Mouse (Mus musculus): Measurements from ENCODE around the gene Trim68. TPM values are rescaled to one million over a fixed set of nuclear protein-coding genes. Genes with fewer than 3 reads are reported as not detected.

The Trim68 gene
- 0.73 and 1.0 TPM in 2 replicates for polyA plus RNA-seq (2012; ENCODE audit: insufficient read depth, low replicate concordance)

DNA sequence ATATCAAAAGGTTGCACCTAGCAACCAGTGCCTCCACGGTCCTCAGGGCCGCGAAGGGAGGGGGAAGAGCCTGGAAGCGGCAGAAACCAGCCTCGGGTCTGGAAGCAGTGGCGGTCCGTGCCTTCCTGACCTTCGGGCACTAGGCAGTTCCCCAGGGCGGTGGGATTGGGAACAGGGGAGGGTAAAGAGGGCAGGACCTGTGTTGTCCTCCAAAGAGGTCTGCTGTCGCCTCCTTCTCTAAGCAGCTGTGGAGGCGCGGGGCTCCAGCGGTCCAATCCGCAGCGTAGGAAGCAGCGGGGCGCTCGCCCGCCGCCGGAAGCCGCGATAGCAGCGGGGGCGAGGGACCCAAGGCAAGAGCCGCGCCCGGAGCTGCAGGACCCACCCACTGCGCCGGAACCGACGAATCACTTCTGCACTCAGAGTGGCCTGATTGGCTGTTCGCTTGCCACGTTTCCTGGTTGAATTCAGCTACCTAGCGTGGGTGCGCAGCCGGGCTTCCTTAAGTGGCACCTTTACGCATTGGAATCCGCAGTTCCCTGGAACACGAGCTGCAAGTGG lies at the start of gene Trim68:
Trim68 (minus strand) TSS at position 384 of the 558 bp plus-strand sequence.
- TF ChIP-seq GATA1 (IDR thresholded peaks at IDR 0.05; ENCODE audit: borderline replicate concordance, low read length) (no peak), FLI1 (IDR thresholded peaks at IDR 0.05; ENCODE audit: low read length) (no peak)
- H3K36me3 ChIP-seq (replicated peaks; ENCODE audit: low read length): peaks cover 18% of the 10 kb centered on the region
- peak within 1 kb of the TSS; percentile 93 for H3K4me3 ChIP-seq (replicated peaks)
- H3K27me3 ChIP-seq (replicated peaks): no peaks in the 10 kb centered on the region
- H3K9me3 ChIP-seq: no peaks in the 10 kb centered on the region
- peaks cover 13% of the 10 kb centered on the region for H3K4me1 ChIP-seq

DNA sequence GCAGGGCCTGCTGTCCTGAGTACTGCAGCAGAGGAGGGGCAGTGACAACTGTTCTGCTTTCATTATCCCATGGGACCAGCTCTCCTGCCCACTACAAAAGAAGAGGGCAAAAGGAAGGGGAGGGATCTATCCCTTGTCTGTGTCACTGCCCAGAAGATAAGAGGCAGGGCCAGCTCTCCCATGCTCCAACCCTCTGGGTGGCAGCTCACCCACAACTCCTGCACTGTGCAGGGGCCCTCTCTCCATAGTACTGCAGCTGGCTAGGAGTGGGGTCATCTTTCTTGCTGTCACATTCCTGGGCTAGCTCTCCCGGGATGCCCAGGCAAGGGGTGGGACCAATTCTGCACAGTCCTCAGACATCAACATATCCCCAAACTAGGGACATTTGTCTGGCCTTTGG lies 46.7 kb upstream of the Trim68 start:
- Histone ChIP-seq H3K36me3 (replicated peaks; ENCODE audit: low read length) (no peaks in the 10 kb centered on the region), H3K4me3 (replicated peaks) (no peak overlapping the region), H3K4me1 (peaks cover 4% of the 10 kb centered on the region; the same call in 1 of the 2 replicates), H3K27me3 (replicated peaks) (no peaks in the 10 kb centered on the region), H3K9me3 (no peaks in the 10 kb centered on the region)
- TF ChIP-seq FLI1 (IDR thresholded peaks at IDR 0.05; ENCODE audit: low read length) (no peak), GATA1 (IDR thresholded peaks at IDR 0.05; ENCODE audit: borderline replicate concordance, low read length) (no peak)

DNA sequence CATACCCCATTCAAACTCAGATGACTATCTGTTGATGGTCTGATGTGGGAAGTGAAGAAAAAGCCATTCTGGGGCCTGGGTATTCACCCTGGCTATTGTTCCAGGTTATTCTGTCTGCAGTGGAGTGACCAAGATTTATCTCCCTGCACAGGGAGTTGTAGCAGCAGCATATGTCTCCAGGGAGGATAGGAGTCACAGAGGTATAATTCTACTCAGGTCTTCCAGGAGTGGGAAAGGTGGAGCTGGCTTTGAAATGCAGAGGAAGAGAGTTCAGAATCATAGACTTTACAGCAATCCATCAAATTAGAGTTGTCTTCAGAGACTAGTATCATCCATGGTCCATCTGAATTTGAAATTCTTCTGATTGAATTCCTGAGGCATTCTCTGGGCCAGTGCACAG lies 40.3 kb upstream of the Trim68 start, which contains the start of gene Olfr559:
Olfr559 (minus strand) TSS at position 101 of the 400 bp plus-strand sequence.
- Histone ChIP-seq H3K4me1 (no peaks in the 10 kb centered on the region), H3K36me3 (replicated peaks; ENCODE audit: low read length) (no peaks in the 10 kb centered on the region), H3K9me3 (no peaks in the 10 kb centered on the region), H3K27me3 (replicated peaks) (no peaks in the 10 kb centered on the region), H3K4me3 (replicated peaks) (no peak within 1 kb of the TSS)
- TF ChIP-seq FLI1 (IDR thresholded peaks at IDR 0.05; ENCODE audit: low read length): no peak
- TF ChIP-seq GATA1 (IDR thresholded peaks at IDR 0.05; ENCODE audit: borderline replicate concordance, low read length): no peak

DNA sequence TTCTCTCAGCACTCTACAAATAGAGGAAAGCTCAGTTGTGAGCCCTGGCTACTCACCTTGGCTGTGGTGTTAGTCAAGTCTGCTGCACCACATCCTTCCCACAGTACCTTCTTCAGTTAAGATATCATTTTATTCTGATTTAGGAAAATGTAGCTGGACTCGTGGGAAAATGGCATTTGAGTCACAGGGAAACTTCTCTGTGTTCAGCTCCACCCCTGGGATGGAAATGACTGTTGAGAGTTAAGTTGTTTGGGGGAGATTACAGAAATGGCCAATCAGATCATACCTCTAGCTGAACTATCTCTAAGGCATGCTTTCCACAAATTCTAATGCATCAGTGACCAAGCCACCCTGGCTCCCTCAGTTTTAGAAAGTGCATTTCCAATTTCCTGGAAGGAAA lies 31.8 kb upstream of the Trim68 start, which contains the start of gene Olfr33:
Olfr33 (minus strand) TSS at position 101 of the 400 bp plus-strand sequence.
- H3K9me3 ChIP-seq: no peaks in the 10 kb centered on the region
- H3K36me3 ChIP-seq (replicated peaks; ENCODE audit: low read length): no peaks in the 10 kb centered on the region
- H3K4me3 ChIP-seq (replicated peaks): no peak within 1 kb of the TSS
- H3K4me1 ChIP-seq: no peaks in the 10 kb centered on the region
- TF ChIP-seq GATA1 (IDR thresholded peaks at IDR 0.05; ENCODE audit: borderline replicate concordance, low read length): no peak
- TF ChIP-seq FLI1 (IDR thresholded peaks at IDR 0.05; ENCODE audit: low read length): no peak
- H3K27me3 ChIP-seq (replicated peaks): no peaks in the 10 kb centered on the region

DNA sequence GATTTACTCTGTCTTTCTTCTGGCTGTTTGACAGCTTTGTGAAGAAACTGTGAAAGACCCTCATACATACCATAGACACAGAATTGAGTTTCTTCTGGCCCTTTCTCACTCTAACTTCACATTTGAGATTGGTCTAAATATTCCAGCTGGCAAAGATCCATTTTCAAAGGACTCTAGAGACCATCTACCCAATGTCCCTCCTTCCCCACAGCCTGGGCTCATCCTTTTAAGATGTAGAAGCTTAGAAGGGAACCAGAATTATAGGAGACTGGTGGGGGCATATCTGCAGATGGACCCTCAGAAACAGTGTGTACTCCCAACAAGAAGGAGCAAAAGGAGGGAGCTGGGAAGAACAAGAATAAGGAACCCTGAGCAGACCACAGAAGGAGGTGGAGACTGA lies 14.8 kb upstream of the Trim68 start, which contains the start of gene Olfr558:
Olfr558 (plus strand) TSS at position 301 of the 400 bp plus-strand sequence.
- H3K4me1 ChIP-seq: no peaks in the 10 kb centered on the region
- H3K27me3 ChIP-seq (replicated peaks): peaks cover 7% of the 10 kb centered on the region
- no peaks in the 10 kb centered on the region for H3K36me3 ChIP-seq (replicated peaks; ENCODE audit: low read length)
- H3K4me3 ChIP-seq (replicated peaks): no peak within 1 kb of the TSS
- TF ChIP-seq GATA1 (IDR thresholded peaks at IDR 0.05; ENCODE audit: borderline replicate concordance, low read length) (no peak), FLI1 (IDR thresholded peaks at IDR 0.05; ENCODE audit: low read length) (no peak)
- peaks cover 2% of the 10 kb centered on the region; the same call in 1 of the 2 replicates for H3K9me3 ChIP-seq

DNA sequence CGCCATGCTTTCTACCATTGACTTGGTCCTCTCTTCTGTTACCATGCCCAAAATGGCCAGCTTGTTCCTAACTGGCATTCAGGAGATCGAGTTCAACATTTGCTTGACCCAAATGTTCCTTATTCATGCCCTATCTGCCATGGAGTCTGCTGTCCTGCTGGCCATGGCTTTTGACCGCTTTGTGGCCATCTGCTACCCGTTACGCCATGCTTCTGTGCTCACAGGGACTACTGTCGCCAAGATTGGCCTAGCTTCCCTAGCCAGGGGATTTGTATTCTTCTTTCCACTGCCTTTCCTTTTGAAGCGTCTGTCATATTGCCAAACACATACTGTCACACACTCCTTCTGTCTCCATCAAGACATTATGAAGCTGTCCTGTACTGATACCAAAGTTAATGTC lies 11.3 kb upstream of the Trim68 start:
- 0 out of 2 replicates have a peak, but pooled peaks cover 4% of the 10 kb centered on the region for H3K4me1 ChIP-seq
- H3K27me3 ChIP-seq (replicated peaks): peaks cover 11% of the 10 kb centered on the region
- peaks cover 2% of the 10 kb centered on the region; the same call in 1 of the 2 replicates for H3K9me3 ChIP-seq
- TF ChIP-seq GATA1 (IDR thresholded peaks at IDR 0.05; ENCODE audit: borderline replicate concordance, low read length) (no peak), FLI1 (IDR thresholded peaks at IDR 0.05; ENCODE audit: low read length) (no peak)
- H3K36me3 ChIP-seq (replicated peaks; ENCODE audit: low read length): no peaks in the 10 kb centered on the region
- no peak overlapping the region for H3K4me3 ChIP-seq (replicated peaks)

DNA sequence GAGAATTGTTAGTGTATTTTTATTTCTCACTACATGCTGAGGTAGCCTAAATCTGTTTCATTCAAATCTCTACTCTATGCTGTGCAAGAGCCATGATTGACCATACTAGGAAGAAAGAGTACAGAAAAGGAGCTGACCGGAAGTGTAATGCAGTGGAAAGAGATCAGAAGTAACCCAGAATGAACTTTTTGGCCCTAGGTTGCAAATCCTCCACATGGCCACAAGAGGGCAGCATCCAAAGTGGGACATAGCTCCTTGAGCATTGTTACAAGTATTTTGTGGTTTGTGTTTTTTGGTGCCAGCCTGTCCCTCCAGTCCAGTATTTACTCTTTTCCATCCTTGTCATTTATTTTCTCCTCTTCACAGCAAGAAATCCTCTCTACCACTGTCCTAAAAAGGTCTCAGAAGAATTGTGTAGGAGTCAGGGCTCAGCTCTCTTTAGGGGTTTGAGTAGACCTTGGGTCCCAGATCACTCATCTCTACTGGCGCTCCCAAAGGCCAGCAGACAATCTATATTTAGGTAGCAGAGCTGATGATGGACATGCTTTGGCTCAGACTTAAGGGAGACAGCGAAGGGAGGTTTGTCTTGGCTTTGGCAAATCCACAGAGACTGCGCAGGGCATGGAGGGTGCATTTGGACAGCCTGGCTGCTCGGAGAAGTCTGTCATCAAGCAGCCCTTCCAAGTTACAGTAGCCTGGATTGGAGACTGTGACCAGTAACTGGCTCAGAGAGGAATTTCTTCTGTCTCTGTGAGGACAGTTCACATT lies 8.4 kb upstream of the Trim68 start, which contains the start of gene Olfr557:
Olfr557 (plus strand) TSS at position 553 of the 768 bp plus-strand sequence.
- peaks cover 8% of the 10 kb centered on the region for H3K27me3 ChIP-seq (replicated peaks)
- H3K4me1 ChIP-seq: 0 out of 2 replicates have a peak, but pooled peaks cover 4% of the 10 kb centered on the region
- no peaks in the 10 kb centered on the region for H3K36me3 ChIP-seq (replicated peaks; ENCODE audit: low read length)
- H3K9me3 ChIP-seq: peaks cover 2% of the 10 kb centered on the region; the same call in 1 of the 2 replicates
- H3K4me3 ChIP-seq (replicated peaks): no peak within 1 kb of the TSS
- TF ChIP-seq GATA1 (IDR thresholded peaks at IDR 0.05; ENCODE audit: borderline replicate concordance, low read length): no peak
- no peak for TF ChIP-seq FLI1 (IDR thresholded peaks at IDR 0.05; ENCODE audit: low read length)

DNA sequence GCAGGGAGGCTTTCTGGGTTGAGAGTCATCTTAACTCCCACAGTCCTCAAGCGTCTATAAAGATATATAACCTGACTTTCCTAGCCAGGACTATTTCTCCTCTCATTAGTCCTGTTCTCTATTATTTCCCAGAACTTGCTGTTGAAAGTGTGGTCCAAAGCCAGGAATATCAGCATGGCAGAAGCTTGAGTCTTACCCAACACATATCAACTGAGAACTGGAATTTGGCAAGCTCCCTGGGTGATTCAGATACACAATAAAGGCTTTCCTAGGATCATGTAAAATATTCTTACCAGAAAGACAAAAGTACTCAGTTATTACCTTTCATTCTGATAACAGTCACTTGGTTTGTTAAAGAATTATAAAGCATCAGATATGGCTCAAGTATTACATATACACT lies 5.2 kb downstream of the Trim68 start:
- TF ChIP-seq FLI1 (IDR thresholded peaks at IDR 0.05; ENCODE audit: low read length) (no peak), GATA1 (IDR thresholded peaks at IDR 0.05; ENCODE audit: borderline replicate concordance, low read length) (no peak)
- Histone ChIP-seq H3K4me3 (replicated peaks) (no peak overlapping the region), H3K36me3 (replicated peaks; ENCODE audit: low read length) (peaks cover 48% of the 10 kb centered on the region), H3K4me1 (peaks cover 7% of the 10 kb centered on the region), H3K27me3 (replicated peaks) (no peaks in the 10 kb centered on the region), H3K9me3 (no peaks in the 10 kb centered on the region)

DNA sequence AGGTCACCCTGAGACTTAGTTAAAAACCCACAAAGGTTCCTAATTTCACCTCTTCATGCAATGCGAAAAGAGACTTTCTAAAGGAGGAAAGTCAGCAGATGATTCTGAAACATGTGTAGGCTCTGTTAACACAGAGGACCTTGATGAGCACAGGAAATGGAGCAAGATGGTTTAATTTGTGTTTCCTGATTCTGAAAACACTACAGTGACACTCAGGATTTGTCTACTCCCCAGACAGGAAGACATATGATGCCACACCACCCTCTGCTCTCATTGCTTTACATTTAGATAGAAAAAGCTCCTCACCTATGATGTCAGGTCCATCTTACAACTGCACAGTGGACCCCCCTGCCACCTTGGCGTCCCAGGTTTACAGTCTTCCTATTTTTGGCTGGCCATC lies 10.9 kb downstream of the Trim68 start:
- no peak for TF ChIP-seq GATA1 (IDR thresholded peaks at IDR 0.05; ENCODE audit: borderline replicate concordance, low read length)
- no peak for TF ChIP-seq FLI1 (IDR thresholded peaks at IDR 0.05; ENCODE audit: low read length)

DNA sequence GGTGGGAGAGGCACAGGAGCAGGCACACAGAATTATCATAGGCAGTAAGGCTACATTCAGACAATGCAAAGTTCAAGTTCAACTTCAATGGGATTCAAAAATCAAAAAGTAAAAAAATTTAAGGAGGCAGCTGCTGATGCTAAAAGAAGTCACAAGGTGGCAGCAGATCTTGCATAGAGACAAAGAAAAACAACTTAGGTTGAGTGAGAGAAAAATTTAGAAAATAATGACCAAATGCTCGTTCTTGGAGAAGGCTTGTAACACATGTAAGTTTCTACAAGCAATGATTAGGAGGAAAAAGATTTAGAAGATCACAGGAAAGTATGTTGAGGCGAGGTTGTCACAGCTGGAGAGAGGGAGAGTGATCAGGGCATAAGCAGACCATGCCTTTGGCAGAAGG lies 21.7 kb downstream of the Trim68 start:
- Histone ChIP-seq H3K4me1 (no peaks in the 10 kb centered on the region), H3K9me3 (no peaks in the 10 kb centered on the region), H3K4me3 (replicated peaks) (no peak overlapping the region), H3K36me3 (replicated peaks; ENCODE audit: low read length) (no peaks in the 10 kb centered on the region), H3K27me3 (replicated peaks) (no peaks in the 10 kb centered on the region)
- TF ChIP-seq FLI1 (IDR thresholded peaks at IDR 0.05; ENCODE audit: low read length): no peak
- no peak for TF ChIP-seq GATA1 (IDR thresholded peaks at IDR 0.05; ENCODE audit: borderline replicate concordance, low read length)

More for the DNA sequence above, 10.9 kb downstream of the Trim68 start:
- peaks cover 24% of the 10 kb centered on the region for H3K36me3 ChIP-seq (replicated peaks; ENCODE audit: low read length)
- H3K9me3 ChIP-seq: no peaks in the 10 kb centered on the region
- no peaks in the 10 kb centered on the region for H3K27me3 ChIP-seq (replicated peaks)
- H3K4me3 ChIP-seq (replicated peaks): no peak overlapping the region
- peaks cover 10% of the 10 kb centered on the region for H3K4me1 ChIP-seq

Measured in megakaryocyte, embryonic 14.5 days (primary cell).